Mouse (Mus musculus) cerebellum, adult 2 months (tissue): Measurements from ENCODE around the gene Fam149a.

Source experiments
- CTCF ChIP-seq: fragments of 200-500 bp; IDR thresholded peaks from 2 replicates; pipeline ENCODE4 v1.5.1; 2011; ENCODE audit warnings: low read depth, mild to moderate bottlenecking, control low read depth, low read length, moderate library complexity, borderline replicate concordance; ENCODE audit not compliant: insufficient read depth
- POLR2A ChIP-seq: fragments of 200-500 bp; IDR thresholded peaks from 2 replicates; pipeline ENCODE4 v1.6.1; 2011; ENCODE audit warnings: low read length, control low read depth, borderline replicate concordance; ENCODE audit not compliant: insufficient read depth

DNA sequence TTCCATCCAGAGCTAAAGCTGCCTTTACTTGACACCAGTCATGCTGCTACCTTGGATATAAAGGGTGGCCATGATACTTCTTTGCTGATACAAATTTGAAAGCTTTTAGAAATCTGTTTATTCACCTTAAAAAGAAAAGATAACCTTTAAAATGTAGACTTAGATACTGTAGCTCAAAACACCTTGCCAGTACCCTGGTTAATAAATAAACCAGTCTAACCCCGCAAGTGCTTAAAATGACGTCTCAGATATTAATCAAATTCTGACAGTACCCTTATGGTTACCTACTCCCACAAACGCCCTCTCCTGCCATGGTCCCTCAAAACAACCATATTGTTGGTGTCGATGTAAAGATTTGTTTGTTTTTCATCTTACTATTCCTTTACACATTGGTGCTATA is 57.9 kb downstream of the Fam149a start:
- TF ChIP-seq CTCF (no peak), POLR2A (no peak)
